Mouse (Mus musculus) left cerebral cortex, postnatal 36 days (tissue): ENCODE data around the gene Trex1. TPM values are rescaled to one million over a fixed set of nuclear protein-coding genes. Genes with fewer than 3 reads are reported as not detected.

ENCODE experiments used
- DNase-seq, 2 experiments: peaks; one replicate each; pipeline ENCODE4 v3.0.0; 2021 to 2022; ENCODE audit warnings: low spot score in 2 of 2, mixed read lengths in 1 of 2
- intact Hi-C: fragments of 180-260 bp; cut with DNase I; formaldehyde crosslinking; loops from one replicate; pipeline ENCODE4 v1.15.1; 2025
- total RNA-seq, 2 experiments: library from RNA; stranded (reverse); gene quantifications; 2 replicates each; pipeline ENCODE4 v1.2.3; 2021

Trex1 gene
- total RNA-seq, 2 experiments from 2014 or later = 12.5 to 15.7 TPM

GRCm38 (mm10) chr9:109030312-109030711, 29.2 kb downstream of the Trex1 start:
- intact Hi-C loops = no loop called here
- no peak for DNase-seq

- intact Hi-C loops = no loop called here
- no peak for DNase-seq
These were observed 30.6 kb downstream of the Trex1 start for GRCm38 (mm10) chr9:109028919-109029318.

GRCm38 (mm10) chr9:109028421-109028820, 31.1 kb downstream of the Trex1 start:
- intact Hi-C loops = no loop called here
- no peak for DNase-seq

GRCm38 (mm10) chr9:109027521-109027920, 32.0 kb downstream of the Trex1 start:
- DNase-seq = no peak
- intact Hi-C loops = no loop called here

GRCm38 (mm10) chr9:109022866-109023685, 36.5 kb downstream of the Trex1 start:
- peak; percentile 71 to 82 for DNase-seq
- intact Hi-C loops = no loop called here

GRCm38 (mm10) chr9:109021428-109021827, 38.1 kb downstream of the Trex1 start:
- no peak for DNase-seq
- intact Hi-C loops = no loop called here

- DNase-seq = peak in 1 of 2 experiments; percentile 4
- intact Hi-C loops = no loop called here
These were observed 42.4 kb downstream of the Trex1 start for GRCm38 (mm10) chr9:109016973-109017604.

GRCm38 (mm10) chr9:109015397-109015796, 44.1 kb downstream of the Trex1 start:
- intact Hi-C loops = no loop called here
- no peak for DNase-seq

- intact Hi-C loops = no loop called here
- no peak for DNase-seq
These were observed 49.2 kb downstream of the Trex1 start for GRCm38 (mm10) chr9:109010316-109010690.

- peak; percentile 68 to 76 for DNase-seq
- intact Hi-C loops = loop anchor here (10.0 kb wide), 2 partner anchors 825 to 865 kb away; partner anchors contain the start of genes Cdc25a and Nme6
These were observed 49.8 kb downstream of the Trex1 start for GRCm38 (mm10) chr9:109009636-109010315.

GRCm38 (mm10) chr9:109008994-109009635, 50.4 kb downstream of the Trex1 start:
- intact Hi-C loops = loop anchor here (10.0 kb wide), 2 partner anchors 826 to 866 kb away; partner anchors contain the start of genes Cdc25a and Nme6

GRCm38 (mm10) chr9:109008081-109008480, 51.5 kb downstream of the Trex1 start:
- no peak for DNase-seq
- intact Hi-C loops = loop anchor here (10.0 kb wide), 2 partner anchors 827 to 867 kb away; partner anchors contain the start of genes Cdc25a and Nme6

More at GRCm38 (mm10) chr9:109008994-109009635, 50.4 kb downstream of the Trex1 start:
- peak; percentile 47 to 62 for DNase-seq

Other genes starting within 250 kb of the Trex1 start
- 10 to 100 TPM; 43.4 to 74.0 TPM for gene Celsr3, start 233.4 kb downstream of the Trex1 start, total RNA-seq
- 10 to 100 TPM; 18.1 to 24.3 TPM for gene Slc26a6, start 206.5 kb downstream of the Trex1 start, total RNA-seq
- under 1 TPM in 1 of 2 experiments, not detected in 1; 0.59 TPM for gene Tmem89, start 145.1 kb downstream of the Trex1 start, total RNA-seq
- 100 to 1,000 TPM; 349 to 409 TPM for gene Uqcrc1, start 123.1 kb downstream of the Trex1 start, total RNA-seq
- gene Col7a1, start 106.1 kb downstream of the Trex1 start, total RNA-seq = 1 to 10 TPM; 1.4 to 5.5 TPM
- under 1 TPM in 1 of 2 experiments, not detected in 1; 0.70 TPM for gene Ucn2, start 73.7 kb downstream of the Trex1 start, total RNA-seq
- 10 to 100 TPM; 12.7 to 18.2 TPM for gene Pfkfb4, start 68.0 kb downstream of the Trex1 start, total RNA-seq
- 10 to 100 TPM; 63.9 to 74.8 TPM for gene Shisa5, start 21.2 kb downstream of the Trex1 start, total RNA-seq
- gene Atrip, start 14.4 kb upstream of the Trex1 start, total RNA-seq = 10 to 100 TPM; 26.6 to 34.1 TPM
- gene Ccdc51, start 22.8 kb upstream of the Trex1 start, total RNA-seq = 1 to 10 TPM; 7.2 to 8.1 TPM
- 100 to 1,000 TPM; 348 to 352 TPM for gene Tma7, start 22.9 kb upstream of the Trex1 start, total RNA-seq
- gene Plxnb1, start 35.7 kb upstream of the Trex1 start, total RNA-seq = 10 to 100 TPM; 60.3 to 77.9 TPM
- not detected for gene Fbxw21, start 102.3 kb upstream of the Trex1 start, total RNA-seq
- gene Fbxw13, start 136.2 kb upstream of the Trex1 start, total RNA-seq = not detected
- not detected for gene Fbxw20, start 175.0 kb upstream of the Trex1 start, total RNA-seq
- gene Fbxw14, start 227.9 kb upstream of the Trex1 start, total RNA-seq = not detected